Mouse (Mus musculus) heart, adult 2 months (tissue): ENCODE measurements at regions not wholly inside any gene's neighbourhood (a gene's known extent, or its start where the extent isn't known, plus 50 kb on each side); places are given as distances from the start of the nearest gene placed in this dataset.
"Not testable (repeated sequence)": the region's sequence is repeated elsewhere in the genome, so short reads cannot be mapped to it uniquely, and the experiment has no call there.

Experiments used
- DNase-seq, 2 experiments: peaks; one replicate each; pipeline ENCODE4 v3.0.0; 2021
- H3K27ac ChIP-seq: fragments of 200-600 bp; 2 replicates; pipeline ENCODE4 v1.8.1; 2022
- H3K27me3 ChIP-seq: fragments of 200-500 bp; 2 replicates; pipeline ENCODE4 v1.6.1; 2012; ENCODE audit warnings: mild to moderate bottlenecking, low read length, inconsistent platforms, mixed read lengths; ENCODE audit not compliant: control insufficient read depth, insufficient read depth
- H3K36me3 ChIP-seq: fragments of 200-500 bp; 2 replicates; pipeline ENCODE4 v1.6.1; 2012; ENCODE audit warnings: low read length, inconsistent platforms; ENCODE audit not compliant: control insufficient read depth, insufficient read depth
- H3K4me1 ChIP-seq: fragments of 200-500 bp; 2 replicates; pipeline ENCODE4 v1.6.1; 2011; ENCODE audit warnings: low read length; ENCODE audit not compliant: control insufficient read depth, insufficient read depth
- H3K4me3 ChIP-seq: fragments of 200-600 bp; 2 replicates; pipeline ENCODE4 v1.8.1; 2022
- H3K79me2 ChIP-seq: fragments of 200-500 bp; replicated peaks from 2 replicates; pipeline ENCODE4 v1.6.1; 2012; ENCODE audit warnings: mild to moderate bottlenecking, inconsistent platforms, low read length, moderate library complexity, mixed read lengths; ENCODE audit not compliant: control insufficient read depth, insufficient read depth
- H3K9ac ChIP-seq: fragments of 200-500 bp; 2 replicates; pipeline ENCODE4 v1.6.1; 2012; ENCODE audit warnings: low read depth, mild to moderate bottlenecking, control low read depth, inconsistent platforms, low read length, mixed read lengths
- CTCF ChIP-seq: fragments of 200-600 bp; IDR thresholded peaks from 2 replicates; pipeline ENCODE4 v1.8.1; 2022; ENCODE audit warnings: antibody characterized with exemption, mild to moderate bottlenecking, moderate library complexity
- EP300 ChIP-seq: fragments of 200-500 bp; IDR thresholded peaks from 2 replicates; pipeline ENCODE4 v1.6.1; 2011; ENCODE audit warnings: low read depth, low read length, control low read depth; ENCODE audit not compliant: insufficient read depth
- POLR2A ChIP-seq: fragments of 200-500 bp; IDR thresholded peaks from 2 replicates; pipeline ENCODE4 v1.6.1; 2011; ENCODE audit warnings: mild to moderate bottlenecking, low read depth, low read length, control low read depth; ENCODE audit not compliant: insufficient read depth
- WGBS: fragments of 180-500 bp; shearing (Covaris S2); methylation state at CpG from one replicate; pipeline ENCODE4 v1.1.7; 2018; 5-methylcytosine and 5-hydroxymethylcytosine counted together
- intact Hi-C: fragments of 180-260 bp; cut with DNase I; formaldehyde crosslinking; loops from one replicate; pipeline ENCODE4 v1.15.1; 2025

GRCm38 (mm10) chr16:30190351-30190750 is 76.9 kb downstream of the Cpn2 start:
- TF ChIP-seq EP300 (no peak), POLR2A (no peak), CTCF (no peak)
- Histone ChIP-seq H3K36me3 (no peaks in the 10 kb centered on the region; the same call in 1 of the 2 replicates), H3K27ac (no peak overlapping the region), H3K4me3 (no peak overlapping the region), H3K27me3 (no peaks in the 10 kb centered on the region), H3K79me2 (no peaks in the 10 kb centered on the region), H3K9ac (no peak overlapping the region), H3K4me1 (peaks cover 28% of the 10 kb centered on the region)
- WGBS = 93% methylated on average over 11 of the region's 11 CpGs
- no peak for DNase-seq
- intact Hi-C loops = no loop called here

- no peak overlapping the region for H3K4me3 ChIP-seq
- H3K36me3 ChIP-seq = no peaks in the 10 kb centered on the region
- intact Hi-C loops = no loop called here
- H3K27ac ChIP-seq = no peak overlapping the region
- H3K79me2 ChIP-seq = no peaks in the 10 kb centered on the region
- WGBS = 87% methylated on average over 15 of the region's 15 CpGs
- TF ChIP-seq CTCF (no peak), POLR2A (no peak), EP300 (no peak)
- H3K4me1 ChIP-seq = peaks cover 22% of the 10 kb centered on the region
- H3K27me3 ChIP-seq = no peaks in the 10 kb centered on the region
- no peak overlapping the region for H3K9ac ChIP-seq
- DNase-seq = no peak
Measured at GRCm38 (mm10) chr16:30190935-30191514, 76.3 kb downstream of the Cpn2 start.

DNA sequence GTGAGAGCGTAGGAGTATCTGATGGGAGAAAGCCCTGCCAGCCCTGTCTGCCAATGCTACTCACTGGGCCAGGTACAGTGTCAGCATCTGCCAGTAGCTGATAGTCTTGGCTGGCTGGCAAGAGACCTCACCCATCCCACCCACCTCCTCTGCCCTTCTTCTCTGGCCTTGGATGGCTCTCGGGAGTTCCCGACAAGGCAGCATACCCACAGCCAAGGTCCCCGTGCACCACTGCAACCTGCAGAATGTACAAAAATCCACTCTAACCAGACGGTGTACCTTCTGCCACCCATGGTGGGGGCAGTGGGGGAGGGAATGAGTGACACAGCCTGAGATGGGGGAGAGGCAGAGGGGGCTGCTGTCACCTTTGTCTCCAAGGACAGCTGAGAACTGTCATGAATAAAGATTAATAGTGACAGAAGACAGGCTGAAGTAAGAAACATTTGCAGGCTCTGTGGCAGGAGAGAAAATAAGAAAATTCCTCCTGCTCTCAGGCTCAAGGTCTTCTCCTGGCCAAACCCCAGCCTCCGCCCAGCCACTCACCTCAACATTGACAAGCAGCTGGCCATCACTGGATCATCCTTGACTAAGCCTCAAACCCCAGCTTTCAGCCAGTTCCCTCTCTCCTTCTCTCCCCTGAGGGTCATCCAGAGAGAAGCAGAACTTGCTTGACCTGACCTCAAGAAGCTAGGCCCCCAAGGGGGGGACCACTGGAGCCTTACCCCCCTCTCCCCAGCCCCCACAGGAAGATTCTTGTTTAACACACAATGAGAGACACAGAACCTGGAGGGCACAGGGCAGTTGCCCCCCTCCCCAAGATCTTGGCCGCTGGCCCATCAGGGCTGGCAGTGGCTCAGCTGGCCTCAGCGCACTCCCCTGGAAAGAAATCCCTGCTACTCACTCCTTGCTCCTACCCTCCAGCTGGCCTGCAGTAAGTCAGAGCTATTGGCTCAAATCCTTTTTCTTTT is 73.7 kb downstream of the Cpn2 start:
- Histone ChIP-seq H3K27ac (no peak overlapping the region), H3K36me3 (no peaks in the 10 kb centered on the region), H3K9ac (no peak overlapping the region), H3K4me3 (no peak overlapping the region), H3K79me2 (no peaks in the 10 kb centered on the region), H3K27me3 (no peaks in the 10 kb centered on the region), H3K4me1 (peaks cover 5% of the 10 kb centered on the region)
- DNase-seq = peak; percentile 64 to 65
- no peak for TF ChIP-seq POLR2A
- no peak for TF ChIP-seq EP300
- TF ChIP-seq CTCF = no peak
- intact Hi-C loops = no loop called here
- WGBS = 54% methylated on average over 8 of the region's 8 CpGs

- H3K9ac ChIP-seq = no peak overlapping the region
- no peaks in the 10 kb centered on the region for H3K36me3 ChIP-seq
- no peak for DNase-seq
- H3K4me3 ChIP-seq = no peak overlapping the region
- H3K79me2 ChIP-seq = no peaks in the 10 kb centered on the region
- intact Hi-C loops = no loop called here
- 85% methylated on average over 7 of the region's 7 CpGs for WGBS
- TF ChIP-seq EP300 (no peak), POLR2A (no peak), CTCF (no peak)
- no peak overlapping the region for H3K27ac ChIP-seq
- H3K4me1 ChIP-seq = peaks cover 2% of the 10 kb centered on the region; the same call in 1 of the 2 replicates
- no peaks in the 10 kb centered on the region for H3K27me3 ChIP-seq
Measured at GRCm38 (mm10) chr16:30194836-30195235, 72.5 kb downstream of the Cpn2 start.

GRCm38 (mm10) chr16:30195859-30196258 is 71.4 kb downstream of the Cpn2 start:
- H3K27me3 ChIP-seq, H3K27ac ChIP-seq, H3K4me1 ChIP-seq, intact Hi-C loops, DNase-seq, H3K79me2 ChIP-seq, H3K4me3 ChIP-seq, H3K9ac ChIP-seq, H3K36me3 ChIP-seq: not testable (repeated sequence)
- WGBS = 98% methylated on average over 2 of the region's 2 CpGs

DNA sequence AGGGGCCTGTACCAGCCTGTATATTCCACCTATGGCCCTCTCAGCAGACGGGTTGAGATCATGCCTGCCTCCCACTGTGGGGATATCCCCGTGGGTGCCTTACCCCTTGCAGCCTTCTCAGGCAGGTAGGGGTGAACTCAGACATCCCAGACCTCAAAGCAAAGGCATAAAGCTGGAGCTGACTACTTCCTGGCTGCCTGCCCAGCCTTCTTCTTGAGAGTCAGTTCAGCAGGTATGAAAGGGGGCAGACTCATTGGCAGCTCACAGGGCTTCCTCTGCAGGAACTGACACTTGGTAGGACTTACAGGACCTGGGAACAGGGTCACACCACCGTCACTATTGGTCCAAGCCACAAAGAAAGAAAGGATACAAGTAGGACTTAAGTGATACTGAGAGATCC is 69.9 kb downstream of the Cpn2 start:
- no peak for TF ChIP-seq CTCF
- TF ChIP-seq EP300 = no peak
- no peak for TF ChIP-seq POLR2A
- Histone ChIP-seq H3K36me3 (no peaks in the 10 kb centered on the region), H3K4me3 (no peak overlapping the region), H3K9ac (no peak overlapping the region), H3K79me2 (no peaks in the 10 kb centered on the region), H3K27ac (no peak overlapping the region), H3K4me1 (peaks cover 2% of the 10 kb centered on the region; the same call in 1 of the 2 replicates), H3K27me3 (no peaks in the 10 kb centered on the region)
- 87% methylated on average over 3 of the region's 3 CpGs for WGBS
- DNase-seq = no peak
- intact Hi-C loops = no loop called here
